Mouse (Mus musculus) right cerebral cortex, postnatal 25 days (tissue): ENCODE data around the gene Snrnp25.
"Not testable (repeated sequence)": the region's sequence is repeated elsewhere in the genome, so short reads cannot be mapped to it uniquely, and the experiment has no call there.

Source experiments
- DNase-seq: peaks from one replicate; pipeline ENCODE4 v3.0.0; 2022

Gene Snrnp25

DNA sequence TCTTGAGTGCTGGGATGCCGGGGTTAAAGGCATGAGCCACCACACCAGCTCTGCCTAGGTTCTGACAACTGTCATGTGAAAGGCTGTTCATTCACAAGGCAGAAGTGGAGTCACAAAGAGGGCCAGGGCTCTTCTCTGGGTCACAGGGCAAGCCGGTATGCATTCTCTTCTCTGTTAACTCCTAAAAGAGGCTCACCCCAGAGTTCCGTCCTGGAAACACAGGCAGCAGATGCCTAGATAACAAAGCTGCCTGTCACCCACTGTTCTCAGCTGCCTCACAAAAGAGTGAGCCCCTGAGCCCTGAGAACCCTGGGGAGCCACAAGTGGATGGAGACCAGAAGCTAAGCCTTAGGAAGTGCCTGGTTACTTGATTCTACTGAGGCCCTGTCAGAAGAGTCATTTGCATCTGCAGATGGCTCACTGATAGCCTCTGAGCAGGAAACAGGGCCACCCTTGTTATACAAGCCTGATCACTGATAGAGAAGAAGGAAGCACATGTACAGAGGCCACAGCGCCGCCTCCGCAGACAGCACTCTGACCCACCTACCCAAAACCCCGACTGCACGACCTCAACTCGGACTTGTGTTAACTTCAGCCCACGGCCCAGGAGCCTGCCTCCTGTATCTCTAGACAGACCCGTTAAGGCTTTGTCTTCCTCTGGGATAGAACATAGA is 9.2 kb upstream of the Snrnp25 start:
- DNase-seq: no peak

GRCm38 (mm10) chr11:32196727-32197126 is 8.5 kb upstream of the Snrnp25 start:
- DNase-seq: no peak

- no peak for DNase-seq
These were observed 7.4 kb upstream of the Snrnp25 start for GRCm38 (mm10) chr11:32197766-32198165.

DNA sequence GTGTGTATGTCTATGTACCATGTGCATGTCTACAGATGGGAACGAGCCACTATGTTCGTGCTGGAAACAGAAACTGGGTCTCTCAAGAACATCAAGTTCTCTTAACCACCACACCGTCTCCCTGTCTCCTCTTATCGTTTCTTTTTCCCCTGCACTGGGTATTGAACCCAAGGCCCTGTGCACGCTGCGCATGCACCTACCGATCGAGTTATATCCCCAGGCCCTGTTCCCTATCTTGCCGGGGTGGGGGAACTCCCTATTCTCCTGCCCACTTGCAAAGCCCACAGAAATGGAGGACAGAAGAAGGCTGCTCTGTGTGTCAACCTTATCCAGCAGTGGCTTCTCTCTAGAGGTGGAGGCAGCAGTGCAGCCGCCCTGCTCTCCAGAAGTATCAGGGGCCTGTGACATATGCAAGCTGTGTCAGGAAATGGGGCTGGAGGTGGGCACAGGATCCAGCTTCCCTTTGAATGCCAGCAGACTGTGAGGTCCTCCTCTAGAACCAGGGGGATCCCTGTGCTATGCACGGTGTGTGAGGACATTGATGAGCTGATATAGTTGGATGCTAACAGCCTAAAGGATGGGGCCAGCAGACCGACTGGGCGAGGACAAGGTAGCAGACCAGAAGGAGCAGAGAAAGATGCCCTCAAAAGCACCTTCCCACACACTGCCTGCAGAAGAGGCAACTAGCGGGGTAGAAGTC is 6.8 kb upstream of the Snrnp25 start:
- no peak for DNase-seq

DNA sequence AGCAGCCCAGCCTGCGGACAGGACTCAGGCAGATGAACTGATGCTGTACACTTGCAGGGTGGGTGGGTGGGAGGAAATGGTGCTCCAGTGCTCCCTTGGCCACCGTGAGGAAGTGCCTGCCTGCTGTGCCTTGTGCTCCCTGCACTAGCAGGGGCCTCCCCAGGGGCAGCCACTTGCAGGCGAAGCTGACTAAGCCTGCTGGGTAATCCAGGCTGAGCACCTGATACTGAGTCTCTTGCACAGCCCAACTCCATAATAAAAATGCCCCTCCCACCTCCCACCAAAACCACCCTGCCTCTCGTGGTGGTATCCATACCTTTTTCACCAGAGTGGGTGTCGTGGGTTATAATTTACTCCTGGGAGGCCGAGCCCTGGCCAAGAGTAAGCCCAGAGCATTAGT is 6.0 kb upstream of the Snrnp25 start:
- DNase-seq: no peak

DNA sequence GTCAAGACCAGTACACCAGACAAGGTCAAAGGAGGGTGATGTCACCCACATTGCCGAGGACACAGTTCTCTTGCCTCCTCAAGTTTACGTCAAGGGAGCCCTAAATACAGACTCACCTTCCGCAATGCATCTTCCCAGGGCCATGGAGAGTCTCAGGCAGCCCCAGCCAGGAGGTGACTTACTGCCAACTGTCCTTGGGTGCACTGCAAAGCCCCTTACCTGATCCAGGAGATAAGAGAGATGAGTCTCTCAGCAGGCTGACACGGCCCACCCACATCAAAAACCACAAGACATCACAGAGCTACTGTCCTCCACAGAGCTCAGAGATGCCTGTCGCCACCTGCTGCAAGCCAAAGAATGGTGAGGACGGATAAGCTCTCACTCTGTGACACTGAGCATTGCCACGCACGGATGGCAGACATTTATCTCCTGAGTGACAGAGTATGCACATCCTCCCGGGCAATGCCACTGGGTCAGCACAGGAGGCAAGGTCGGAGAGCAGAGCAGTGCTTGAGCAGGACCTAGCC is 5.1 kb upstream of the Snrnp25 start, which contains the start of gene Il9r:
Gene Il9r (minus strand): TSS at position 205 of the 527 bp plus-strand sequence.
- no peak for DNase-seq

- DNase-seq: not testable (repeated sequence)
These were observed 4.2 kb upstream of the Snrnp25 start for GRCm38 (mm10) chr11:32200992-32201391.

DNA sequence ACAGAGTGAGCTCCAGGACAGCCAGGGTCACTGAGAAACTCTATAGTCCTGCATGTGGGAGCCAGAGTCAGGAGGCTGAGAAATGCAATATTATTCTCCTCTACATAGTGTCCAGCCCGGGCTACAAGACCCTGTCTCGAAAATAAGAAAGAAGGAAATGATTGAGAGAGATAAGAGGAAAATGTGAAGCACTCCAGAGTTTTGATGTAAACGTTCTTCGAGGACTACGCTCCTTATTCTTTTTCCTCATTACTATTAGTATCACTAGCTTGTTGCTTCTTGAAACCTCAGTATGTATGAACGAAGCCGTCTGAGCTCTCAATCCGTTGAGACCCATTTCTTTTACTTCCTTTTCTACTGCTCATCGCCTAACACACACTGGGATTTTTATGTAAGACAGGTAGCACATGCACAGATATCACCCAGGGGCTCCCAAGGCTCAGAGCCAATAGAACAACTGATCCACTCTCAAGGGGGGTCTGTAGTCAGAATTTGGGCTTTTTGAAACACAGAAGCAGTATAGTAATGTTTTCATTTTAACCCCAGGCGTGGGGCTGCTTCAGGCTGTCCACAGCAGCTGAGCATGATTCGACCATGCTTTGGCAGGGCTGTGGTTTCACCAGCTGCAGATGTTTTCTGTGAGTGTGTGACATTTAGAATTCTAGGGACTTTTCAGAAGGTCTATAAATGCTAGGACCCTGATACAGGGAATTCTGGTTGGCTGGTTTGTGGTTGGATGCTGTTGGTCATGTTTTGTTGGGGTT is 3.1 kb upstream of the Snrnp25 start:
- no peak for DNase-seq

GRCm38 (mm10) chr11:32210623-32211022 is 5.4 kb downstream of the Snrnp25 start:
- no peak for DNase-seq

DNA sequence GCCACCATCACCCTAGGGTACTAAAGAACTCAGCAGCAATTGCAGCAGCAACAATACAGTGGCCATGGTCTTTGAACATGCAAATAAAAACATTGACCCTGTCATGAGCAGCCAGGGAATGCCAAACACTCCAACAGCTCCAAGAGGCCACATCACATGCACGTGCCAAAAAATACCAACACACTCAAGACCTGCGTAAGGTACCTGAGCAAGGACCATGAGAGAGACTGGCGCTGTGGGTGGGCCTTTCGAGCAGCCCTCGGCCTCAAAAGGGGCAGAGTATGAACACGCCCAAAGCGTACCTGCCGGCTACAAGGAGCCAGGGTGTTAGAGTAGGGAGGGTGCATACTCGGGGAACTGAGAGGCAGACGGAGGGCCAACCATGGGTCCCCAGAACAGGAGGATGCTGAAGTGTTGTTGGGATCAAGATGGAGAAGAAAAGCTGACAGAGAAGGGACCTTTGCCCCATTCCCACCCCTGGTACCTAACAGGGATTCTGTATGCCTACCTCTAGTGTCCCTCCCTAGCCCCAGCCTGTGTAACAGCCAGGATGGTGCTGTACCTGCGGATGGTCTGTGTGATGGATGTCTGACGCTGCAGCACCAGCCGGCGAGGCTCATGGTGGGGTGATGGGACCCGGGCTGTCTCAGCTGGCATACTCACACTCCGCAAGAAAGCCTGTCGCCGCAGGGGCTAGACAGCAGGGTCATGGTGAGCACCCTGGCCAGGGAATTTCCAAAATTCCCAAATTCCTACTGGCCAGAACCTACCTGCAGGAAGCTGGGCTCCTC is 10.4 kb downstream of the Snrnp25 start:
- no peak for DNase-seq

DNA sequence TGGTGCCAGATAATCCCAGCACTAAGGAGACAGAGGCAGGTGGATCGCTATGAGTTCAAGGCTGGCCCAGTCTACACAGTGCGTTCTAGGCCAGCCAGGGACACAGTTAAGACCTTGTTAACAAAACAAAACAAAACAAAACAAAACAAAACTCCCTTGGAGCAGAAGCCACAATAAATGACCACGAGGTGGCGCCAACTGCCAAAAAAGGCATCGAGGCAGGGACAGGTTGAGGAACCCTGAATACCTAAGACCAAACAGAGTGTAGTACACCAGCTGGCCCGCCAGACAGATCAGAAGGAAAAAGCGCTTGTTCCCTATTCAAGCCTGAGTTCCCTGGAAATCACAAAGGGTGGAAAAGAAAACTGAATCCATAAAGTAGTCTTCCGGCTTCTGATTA is 11.6 kb downstream of the Snrnp25 start:
- no peak for DNase-seq

DNA sequence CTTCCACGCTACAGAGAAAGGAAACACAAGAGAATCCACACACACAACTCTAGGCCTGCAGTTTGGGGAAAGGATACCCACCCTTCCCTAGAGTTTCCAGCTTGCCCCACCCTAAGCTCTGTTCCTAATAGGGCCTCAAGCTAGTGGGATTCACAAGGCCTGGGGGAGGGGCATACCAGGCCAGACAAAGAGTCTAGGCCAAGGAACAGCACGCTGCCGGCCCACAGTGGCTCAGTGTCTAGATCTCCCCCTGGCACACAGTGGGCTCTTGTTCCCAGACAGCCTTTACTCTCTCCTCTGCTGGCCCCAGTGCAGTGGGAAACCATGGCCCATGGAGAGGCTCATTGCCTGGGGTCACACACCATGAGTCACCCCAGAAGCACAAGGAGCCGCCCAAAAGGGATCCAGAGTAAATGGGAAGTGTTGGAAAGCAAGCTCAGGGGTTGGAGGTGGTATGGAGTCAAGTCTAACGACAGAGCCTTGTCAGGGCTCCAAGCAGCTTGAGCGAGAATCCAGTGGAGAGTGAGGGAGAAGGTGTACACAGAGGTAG is 13.4 kb downstream of the Snrnp25 start:
- no peak for DNase-seq

DNA sequence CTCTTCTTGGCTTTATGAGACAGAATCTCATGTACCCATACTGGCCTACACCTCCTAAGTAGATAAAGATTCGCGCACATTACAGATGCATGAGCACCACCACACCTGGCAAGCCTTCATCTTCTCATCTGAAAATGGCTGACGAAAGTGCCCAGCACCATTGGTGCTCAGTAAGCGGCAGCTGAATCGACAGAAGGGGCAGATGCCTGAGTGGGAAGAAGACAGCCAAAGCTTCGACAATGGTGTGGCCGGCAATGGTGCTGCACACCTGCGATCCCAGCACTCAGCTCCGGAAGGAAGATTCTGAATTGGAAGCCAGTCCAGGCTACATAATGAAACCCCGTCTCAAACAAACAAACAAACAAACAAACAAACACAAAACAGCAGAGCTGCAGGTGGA is 14.1 kb downstream of the Snrnp25 start:
- DNase-seq: no peak

GRCm38 (mm10) chr11:32220607-32221224 is 15.5 kb downstream of the Snrnp25 start:
- peak; percentile 5 for DNase-seq

GRCm38 (mm10) chr11:32221225-32221950 is 16.2 kb downstream of the Snrnp25 start:
- peak; percentile 6 for DNase-seq

DNA sequence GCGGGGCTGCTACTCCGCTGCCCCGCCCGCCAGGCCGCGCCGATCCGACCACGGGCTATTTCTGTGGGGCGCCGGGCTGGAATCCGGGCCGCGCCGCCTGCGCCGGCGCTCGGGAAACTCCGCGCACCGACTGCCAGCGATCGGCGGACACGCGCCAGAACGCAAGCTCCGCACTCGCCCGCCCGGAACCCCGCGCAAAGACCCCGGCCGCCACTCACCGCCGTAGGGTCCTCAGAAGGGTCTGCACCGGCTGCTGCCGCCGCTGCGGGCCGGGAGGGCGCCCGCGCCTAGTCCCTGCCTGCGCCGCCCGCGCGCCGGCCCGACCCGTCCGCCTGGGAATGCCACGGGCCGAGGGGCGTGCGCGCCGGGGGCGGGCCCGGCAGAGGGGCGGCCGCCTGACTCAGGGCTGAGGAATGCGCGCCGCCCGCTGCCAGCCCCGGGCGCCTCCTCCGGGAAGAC is 16.8 kb downstream of the Snrnp25 start, which contains the start of gene Rhbdf1:
Gene Rhbdf1 (minus strand): TSS at position 350 of the 459 bp plus-strand sequence.
- no peak for DNase-seq

DNA sequence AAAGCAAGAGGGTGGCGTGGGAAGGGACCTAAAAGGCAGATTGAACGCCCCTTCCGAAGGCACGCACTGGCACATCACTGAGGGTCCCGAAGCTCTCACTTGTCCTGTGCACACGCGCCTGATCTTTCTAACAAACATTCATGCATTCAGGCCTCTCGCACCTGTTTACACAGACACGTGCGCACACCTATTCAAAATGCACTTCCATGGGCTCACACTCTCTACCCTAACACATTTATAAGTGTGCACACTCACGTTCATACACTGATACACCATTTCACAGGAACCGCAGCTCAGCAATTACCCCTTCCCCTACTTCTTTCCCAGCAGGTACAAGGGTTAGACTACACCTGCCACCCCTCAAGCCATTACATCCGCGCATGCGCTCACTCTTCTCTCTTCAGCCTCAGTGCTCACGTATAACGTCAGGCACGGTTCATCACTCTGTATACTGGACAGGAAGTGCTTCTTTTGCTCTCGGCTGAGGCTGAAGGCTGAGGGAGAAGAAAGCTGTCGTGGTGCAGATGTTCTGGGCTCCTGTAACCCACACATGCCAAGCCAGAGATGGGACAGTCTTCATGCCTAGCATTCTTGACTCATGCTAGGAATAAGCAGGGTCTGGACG is 17.5 kb downstream of the Snrnp25 start:
- DNase-seq: no peak

GRCm38 (mm10) chr11:32223297-32223967 is 18.2 kb downstream of the Snrnp25 start:
- DNase-seq: no peak

GRCm38 (mm10) chr11:32224468-32225139 is 19.4 kb downstream of the Snrnp25 start:
- DNase-seq: no peak
